Mouse (Mus musculus) right cerebral cortex, postnatal 10 days (tissue): ENCODE results near the gene Nr1h3.
"Not testable (repeated sequence)": the region's sequence is repeated elsewhere in the genome, so short reads cannot be mapped to it uniquely, and the experiment has no call there.

Experiments used
- DNase-seq, 2 experiments: peaks; one replicate each; pipeline ENCODE4 v3.0.0; 2021; ENCODE audit warnings: low spot score in 2 of 2

The Nr1h3 gene

DNA sequence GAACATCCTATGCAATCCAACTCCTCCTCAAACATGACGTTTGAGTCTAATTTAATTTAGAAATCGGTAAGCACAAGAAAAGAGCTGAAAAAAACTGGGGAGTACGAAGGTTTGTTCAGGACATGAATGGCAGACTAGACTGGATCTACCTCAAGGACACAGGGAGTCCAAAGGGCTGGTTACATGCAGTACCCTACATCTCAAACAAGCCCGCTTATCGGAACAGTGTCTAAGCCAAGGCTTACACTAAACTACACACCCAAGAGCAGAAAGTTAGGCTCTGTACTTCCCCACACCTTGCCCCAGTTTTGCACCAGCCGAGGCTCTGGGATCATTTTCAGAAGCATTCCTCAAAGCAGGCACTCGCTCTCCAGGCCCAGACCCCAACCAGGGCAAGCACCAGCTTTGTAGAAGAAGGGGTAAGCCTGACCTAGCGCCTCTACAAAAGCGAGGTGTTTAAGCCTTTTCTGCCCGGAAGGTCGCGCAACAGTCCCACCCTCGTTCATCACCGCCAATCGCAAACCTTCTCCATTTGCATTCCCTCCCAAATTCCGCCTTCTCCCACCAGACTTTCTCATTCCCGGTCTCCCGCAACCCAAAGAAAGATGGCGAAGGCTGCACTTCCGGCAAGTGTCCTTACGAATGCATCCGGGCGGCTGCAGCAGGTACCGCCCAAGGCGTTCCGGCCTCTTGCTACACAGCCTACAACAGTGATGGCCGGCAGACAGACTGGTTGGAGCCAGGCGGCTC, at the start of gene Nr1h3, which contains the start of gene Acp2:
Gene Nr1h3 (minus strand): TSS at position 613 of the 750 bp plus-strand sequence.
Gene Acp2 (plus strand): TSS at position 664 of the 750 bp plus-strand sequence.
- DNase-seq: peak; percentile 96 to 97

- no peak for DNase-seq
Observed at GRCm38 (mm10) chr2:91252001-91252400, 49.4 kb upstream of the Nr1h3 start.

GRCm38 (mm10) chr2:91248366-91248765, 45.7 kb upstream of the Nr1h3 start:
- DNase-seq: no peak

DNA sequence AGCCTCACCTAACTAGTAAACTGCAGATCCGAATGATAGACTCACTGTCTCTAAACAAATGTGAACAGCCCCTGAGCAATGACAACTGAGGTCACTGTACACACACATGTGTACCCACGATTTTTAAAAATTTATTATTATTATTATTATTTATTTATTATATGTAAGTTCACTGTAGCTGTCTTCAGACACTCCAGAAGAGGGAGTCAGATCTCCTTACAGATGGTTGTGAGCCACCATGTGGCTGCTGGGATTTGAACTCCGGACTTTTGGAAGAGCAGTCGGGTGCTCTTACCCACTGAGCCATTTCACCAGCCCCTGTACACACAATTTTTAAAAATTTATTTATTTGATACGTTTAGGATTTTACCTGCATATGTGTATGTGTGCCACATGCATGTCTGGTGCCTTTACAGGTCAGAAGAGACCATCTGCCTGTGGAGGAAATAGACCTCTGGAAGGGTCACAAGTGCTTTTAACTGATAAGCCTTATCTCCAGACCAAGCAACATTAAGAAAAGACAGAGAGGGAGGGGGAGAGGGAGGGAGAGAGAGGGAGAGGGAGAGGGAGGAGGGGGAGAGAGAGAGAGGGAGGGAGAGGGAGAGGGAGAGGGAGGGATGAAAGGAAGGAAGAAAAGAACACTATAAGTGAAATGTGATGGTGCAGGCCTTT, 42.1 kb upstream of the Nr1h3 start:
- no peak for DNase-seq

GRCm38 (mm10) chr2:91243416-91243815, 40.8 kb upstream of the Nr1h3 start:
- peak; percentile 64 to 71 for DNase-seq

DNA sequence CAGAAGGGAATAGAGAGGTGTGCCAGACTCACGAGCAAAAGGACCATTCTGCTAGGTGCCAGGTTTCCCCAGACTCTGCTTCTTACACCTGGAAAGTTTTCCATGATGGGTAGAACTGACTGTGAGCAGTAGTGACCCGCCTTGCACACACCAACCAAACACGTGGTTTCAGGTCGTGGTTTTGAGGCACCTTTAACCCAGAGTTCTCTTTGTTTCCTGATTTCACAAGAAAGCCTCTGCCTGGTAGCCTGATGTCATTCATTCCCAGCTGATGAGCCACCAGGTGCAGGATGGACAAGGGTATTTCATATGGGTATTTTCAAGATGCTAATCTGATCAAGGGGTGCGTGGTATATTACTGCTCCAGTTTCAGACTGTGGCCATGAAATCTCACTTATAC, 39.9 kb upstream of the Nr1h3 start:
- DNase-seq: no peak

- not testable (repeated sequence) for DNase-seq
Observed at GRCm38 (mm10) chr2:91237511-91238080, 35.0 kb upstream of the Nr1h3 start.

DNA sequence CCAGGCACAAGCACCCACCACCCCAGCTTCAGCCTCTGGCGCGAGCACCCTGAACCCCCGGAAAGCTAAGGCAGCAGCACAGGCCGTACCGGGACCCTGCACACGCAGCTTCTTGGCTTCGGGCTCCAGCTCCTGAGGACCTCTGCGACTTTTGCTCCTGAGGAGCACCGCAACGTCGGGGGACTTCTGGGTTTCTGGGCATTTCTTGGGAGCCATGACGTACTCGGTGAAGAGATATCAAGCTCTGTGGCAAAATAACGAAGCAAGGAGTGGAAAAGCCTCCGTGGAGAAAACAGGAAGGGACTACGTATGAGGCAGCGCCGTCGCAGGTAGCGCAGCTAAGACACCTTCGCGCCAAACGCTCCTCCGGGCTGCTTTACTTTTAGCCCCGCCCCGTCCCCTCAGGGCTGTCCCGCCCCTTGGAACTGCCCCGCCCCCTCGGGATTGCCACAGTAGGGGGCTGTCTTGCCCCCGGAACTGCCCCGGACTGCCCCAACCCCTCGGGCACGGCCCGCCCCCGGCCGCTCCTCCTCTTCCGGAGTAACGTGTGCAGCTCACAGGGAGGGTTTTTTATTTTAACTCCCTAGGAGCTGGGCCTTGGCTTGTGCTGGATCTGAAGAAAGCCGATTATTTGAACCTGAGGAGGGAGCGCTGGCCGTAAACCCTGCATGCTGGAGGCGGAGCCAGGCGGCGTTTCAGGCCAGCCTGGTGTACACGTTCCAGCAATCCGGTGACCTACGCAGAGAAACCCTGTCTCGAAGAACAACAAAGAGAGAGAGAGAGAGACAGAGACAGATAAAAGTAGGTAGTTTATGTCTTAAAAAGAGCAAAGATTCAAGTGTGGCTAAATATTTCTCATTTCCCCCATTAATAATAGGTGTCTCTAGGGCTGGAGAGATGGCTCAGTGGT, 34.2 kb upstream of the Nr1h3 start, which contains the start of gene Ddb2:
Gene Ddb2 (minus strand): TSS at position 382 of the 910 bp plus-strand sequence.
- peak; percentile 94 to 96 for DNase-seq

DNA sequence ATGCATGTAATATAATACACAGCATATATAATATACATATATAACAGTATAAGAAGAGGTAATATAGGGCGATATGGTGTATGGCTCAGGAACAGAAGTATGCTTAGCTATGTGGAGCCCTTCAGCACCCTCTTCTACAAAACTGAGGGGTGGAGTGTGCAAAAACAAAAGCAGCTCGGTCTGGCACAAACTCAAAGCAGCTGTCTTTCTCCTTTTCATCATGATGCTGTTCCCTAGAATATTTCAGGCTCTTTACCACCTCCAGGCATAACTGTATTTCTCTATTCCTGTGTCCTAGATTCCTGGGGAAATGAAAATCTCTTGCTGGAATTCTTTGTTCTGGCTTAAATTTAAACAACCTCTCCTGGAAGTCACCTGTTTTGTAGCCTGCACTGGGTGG, 27.1 kb upstream of the Nr1h3 start:
- DNase-seq: peak in 1 of 2 experiments; percentile 45

DNA sequence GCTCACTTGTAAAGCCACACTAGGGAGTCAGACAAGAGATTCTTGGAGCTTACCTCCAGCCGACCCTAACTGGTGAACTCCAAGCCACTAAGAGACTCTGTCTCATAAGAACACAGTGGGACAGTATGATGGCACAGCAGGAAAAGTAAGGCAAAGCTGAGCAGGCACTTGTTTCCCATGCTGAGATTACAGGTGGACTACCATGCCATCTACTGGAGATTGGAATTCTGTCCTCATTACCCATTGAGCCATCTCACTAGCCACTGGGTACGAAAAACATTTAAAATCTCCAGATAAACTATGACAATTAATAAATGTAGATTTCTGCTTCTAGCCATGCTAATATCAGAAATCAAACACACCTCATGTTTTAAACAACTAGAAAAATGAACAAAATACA, 21.0 kb upstream of the Nr1h3 start:
- DNase-seq: no peak

DNA sequence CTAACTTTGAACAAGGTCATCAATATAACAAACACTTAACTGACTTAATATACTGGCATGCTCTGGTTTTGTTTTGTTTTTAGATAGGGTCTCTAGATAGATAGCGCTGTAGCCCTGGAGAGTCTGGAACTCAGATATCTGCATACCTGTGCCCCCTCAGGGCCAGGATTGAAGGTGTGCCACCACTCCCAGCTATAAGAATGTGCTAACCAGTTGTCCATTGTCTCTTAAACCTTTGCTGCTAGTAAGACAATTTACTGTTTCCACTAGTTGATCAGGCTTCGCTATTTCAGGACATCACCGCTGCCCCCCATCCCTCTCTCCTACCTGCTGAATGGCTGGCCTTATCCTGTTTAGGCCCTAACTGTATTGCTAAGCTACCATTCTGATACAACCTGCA, 17.9 kb upstream of the Nr1h3 start:
- DNase-seq: no peak

DNA sequence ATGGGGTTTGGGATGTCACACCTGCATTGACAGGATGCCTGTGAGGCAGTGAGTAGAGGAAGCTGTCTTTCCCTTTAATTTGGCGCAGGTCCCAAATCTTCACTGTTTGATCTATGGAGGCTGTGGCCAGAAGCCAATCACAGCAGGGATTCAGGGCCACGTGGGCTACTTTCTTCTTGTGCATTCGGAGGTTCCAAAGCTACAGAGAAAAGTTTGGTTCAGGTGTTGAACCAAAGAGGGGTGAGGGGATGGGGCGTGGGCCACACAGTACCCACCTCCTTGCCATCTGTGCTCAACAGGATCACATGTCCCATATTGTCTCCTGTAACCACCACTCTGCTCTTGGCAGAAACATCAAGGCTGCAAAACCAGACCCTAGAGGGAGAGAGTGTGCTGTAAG, 14.4 kb upstream of the Nr1h3 start:
- DNase-seq: no peak

- no peak for DNase-seq
Observed at GRCm38 (mm10) chr2:91213311-91213710, 10.7 kb upstream of the Nr1h3 start.

- no peak for DNase-seq
Observed at GRCm38 (mm10) chr2:91206254-91206775, 3.7 kb upstream of the Nr1h3 start.

DNA sequence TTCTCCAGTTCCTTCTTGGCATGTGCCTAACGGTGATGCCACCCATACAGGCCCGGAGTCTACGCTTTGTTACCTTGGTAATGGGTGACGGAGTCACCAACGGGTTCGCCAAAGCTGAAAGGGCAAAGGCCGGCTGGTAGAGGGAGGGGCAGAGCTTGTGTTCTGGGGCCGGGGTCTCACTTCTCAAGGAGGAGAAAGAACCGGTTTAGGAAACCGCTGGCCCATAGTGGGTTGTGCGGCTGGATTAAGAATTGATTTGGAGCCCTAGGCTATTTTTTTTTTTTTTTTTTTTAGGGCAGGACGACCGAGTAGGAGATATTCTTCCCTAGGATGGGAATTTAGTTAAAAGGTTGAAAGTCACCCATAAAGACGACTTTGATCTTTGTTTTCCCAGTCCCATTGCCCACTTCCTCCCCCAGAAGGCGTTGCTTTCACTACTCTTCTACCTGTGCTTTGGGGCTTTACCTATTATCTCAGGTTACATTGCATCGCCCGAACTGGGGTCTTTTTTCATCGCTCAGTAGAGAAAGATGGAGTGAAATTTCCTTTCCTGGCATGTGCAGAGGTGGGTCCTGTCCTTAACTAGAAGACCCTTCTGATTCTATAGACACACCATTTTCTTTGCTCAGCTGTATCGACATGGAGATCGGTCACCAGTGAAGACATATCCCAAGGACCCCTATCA, 480 bp upstream of the Nr1h3 start:
- no peak for DNase-seq

- DNase-seq: no peak
Observed at GRCm38 (mm10) chr2:91198888-91199287, 3.7 kb downstream of the Nr1h3 start.

DNA sequence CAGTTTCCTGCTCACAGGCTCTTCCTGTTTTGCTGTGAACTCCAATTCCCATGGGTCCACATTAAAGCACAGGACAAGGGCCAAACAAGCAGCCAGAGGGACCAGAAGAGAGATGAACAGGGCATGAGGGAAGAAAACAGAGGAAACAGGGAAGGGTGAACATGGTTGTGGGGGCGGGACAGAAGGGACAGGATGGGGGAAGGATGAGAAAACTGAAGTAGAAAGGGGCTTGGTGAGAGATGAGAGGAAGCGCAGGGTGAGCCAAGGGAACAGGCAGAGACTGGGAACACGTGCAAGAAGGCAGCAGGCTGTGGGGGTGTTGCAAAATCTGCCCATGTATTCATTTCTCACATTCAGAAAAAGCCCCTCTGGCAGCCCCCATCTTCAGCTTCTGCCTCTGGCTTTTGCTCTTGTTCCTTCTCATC, 6.0 kb downstream of the Nr1h3 start:
- DNase-seq: peak; percentile 69 to 82

- peak; percentile 67 to 68 for DNase-seq
Observed at GRCm38 (mm10) chr2:91194624-91195332, 7.9 kb downstream of the Nr1h3 start.

DNA sequence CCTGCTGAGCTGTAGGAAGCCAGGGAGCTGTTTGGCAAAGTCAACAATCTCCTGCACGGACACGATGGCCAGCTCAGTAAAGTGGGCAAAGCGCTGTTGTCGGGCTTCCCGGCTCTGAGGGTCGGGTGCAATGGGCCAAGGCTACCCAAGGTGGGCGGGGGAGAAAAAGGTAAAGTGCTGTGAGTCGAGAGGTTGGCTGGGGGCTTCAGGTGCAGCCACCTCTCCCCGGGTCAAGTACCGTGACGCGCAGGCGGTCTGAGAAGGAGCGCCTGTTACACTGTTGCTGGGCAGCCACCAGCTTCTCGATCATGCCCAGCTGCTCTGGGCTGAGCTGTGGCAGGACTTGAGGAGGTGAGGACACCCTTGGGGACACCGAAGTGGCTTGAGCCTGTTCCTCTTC, 12.1 kb downstream of the Nr1h3 start:
- no peak for DNase-seq

GRCm38 (mm10) chr2:91187431-91187830, 15.2 kb downstream of the Nr1h3 start:
- DNase-seq: no peak
